Mouse (Mus musculus) heart, postnatal 14 days (tissue): ENCODE measurements around the gene Tmem59. TPM values are rescaled to one million over a fixed set of nuclear protein-coding genes. Genes with fewer than 3 reads are reported as not detected.

Experiments
- DNase-seq, 2 experiments: peaks; one replicate each; pipeline ENCODE4 v3.0.0; 2021 to 2022
- intact Hi-C: fragments of 180-260 bp; cut with DNase I; formaldehyde crosslinking; loops from one replicate; pipeline ENCODE4 v1.15.1; 2025
- total RNA-seq, 2 experiments: library from RNA; stranded (reverse); gene quantifications; 2 replicates each; pipeline ENCODE4 v1.2.3; 2021

Gene Tmem59
- total RNA-seq, 2 experiments from 2014 or later: 149 to 155 TPM

- intact Hi-C loops: loop anchor here (5.0 kb wide), 1 partner anchor 75 kb away; the partner anchor contains the start of genes Hspb11 and Lrrc42
- DNase-seq: no peak
These were observed 693 bp upstream of the Tmem59 start for GRCm38 (mm10) chr4:107177506-107177905.

GRCm38 (mm10) chr4:107178830-107179490 is 761 bp downstream of the Tmem59 start, which contains the start of gene Tceanc2:
Tceanc2 (minus strand) TSS chr4:107179116.
- intact Hi-C loops: loop anchor here (2.0 to 5.0 kb wide), 2 partner anchors 73 to 136 kb away; partner anchors contain the start of genes Hspb11, Lrrc42 and Yipf1
- peak; percentile 38 to 58 for DNase-seq

GRCm38 (mm10) chr4:107179561-107179960 is 1.4 kb downstream of the Tmem59 start:
- intact Hi-C loops: loop anchor here (2.0 to 5.0 kb wide), 2 partner anchors 73 to 135 kb away; partner anchors contain the start of genes Hspb11, Lrrc42 and Yipf1

GRCm38 (mm10) chr4:107180746-107181145 is 2.5 kb downstream of the Tmem59 start:
- intact Hi-C loops: no loop called here
- no peak for DNase-seq

More at GRCm38 (mm10) chr4:107179561-107179960, 1.4 kb downstream of the Tmem59 start:
- no peak for DNase-seq

GRCm38 (mm10) chr4:107181866-107182265 is 3.7 kb downstream of the Tmem59 start:
- no peak for DNase-seq
- intact Hi-C loops: no loop called here

- DNase-seq: no peak
- intact Hi-C loops: no loop called here
These were observed 4.6 kb downstream of the Tmem59 start for GRCm38 (mm10) chr4:107182796-107183195.

GRCm38 (mm10) chr4:107183203-107183602 is 5.0 kb downstream of the Tmem59 start:
- intact Hi-C loops: no loop called here
- no peak for DNase-seq

GRCm38 (mm10) chr4:107185703-107186102 is 7.5 kb downstream of the Tmem59 start:
- intact Hi-C loops: no loop called here
- no peak for DNase-seq

- intact Hi-C loops: no loop called here
- DNase-seq: no peak
These were observed 15.6 kb downstream of the Tmem59 start for GRCm38 (mm10) chr4:107193841-107194240.

- DNase-seq: no peak
- intact Hi-C loops: no loop called here
These were observed 18.3 kb downstream of the Tmem59 start for GRCm38 (mm10) chr4:107196454-107196853.

GRCm38 (mm10) chr4:107198072-107198471 is 19.9 kb downstream of the Tmem59 start:
- intact Hi-C loops: no loop called here
- DNase-seq: no peak

GRCm38 (mm10) chr4:107201779-107202178 is 23.6 kb downstream of the Tmem59 start:
- intact Hi-C loops: no loop called here
- no peak for DNase-seq

GRCm38 (mm10) chr4:107203001-107203400 is 24.8 kb downstream of the Tmem59 start:
- no peak for DNase-seq
- intact Hi-C loops: no loop called here

GRCm38 (mm10) chr4:107207016-107207415 is 28.8 kb downstream of the Tmem59 start:
- no peak for DNase-seq
- intact Hi-C loops: no loop called here

GRCm38 (mm10) chr4:107208880-107209279 is 30.7 kb downstream of the Tmem59 start, which contains the start of gene Ldlrad1:
Ldlrad1 (plus strand) TSS chr4:107209180.
- DNase-seq: no peak
- intact Hi-C loops: no loop called here

GRCm38 (mm10) chr4:107210483-107211097 is 32.4 kb downstream of the Tmem59 start:
- DNase-seq: no peak
- intact Hi-C loops: no loop called here

GRCm38 (mm10) chr4:107211465-107211864 is 33.3 kb downstream of the Tmem59 start:
- intact Hi-C loops: no loop called here
- no peak for DNase-seq

- no peak for DNase-seq
- intact Hi-C loops: no loop called here
These were observed 33.7 kb downstream of the Tmem59 start for GRCm38 (mm10) chr4:107211936-107212335.

GRCm38 (mm10) chr4:107213279-107214011 is 35.2 kb downstream of the Tmem59 start:
- DNase-seq: no peak
- intact Hi-C loops: no loop called here

- intact Hi-C loops: no loop called here
These were observed 39.4 kb downstream of the Tmem59 start for GRCm38 (mm10) chr4:107217574-107217973.

GRCm38 (mm10) chr4:107221524-107221923 is 43.3 kb downstream of the Tmem59 start:
- DNase-seq: peak; percentile 16 to 18
- intact Hi-C loops: no loop called here

More at GRCm38 (mm10) chr4:107217574-107217973, 39.4 kb downstream of the Tmem59 start:
- no peak for DNase-seq
